Mouse (Mus musculus): ENCODE measurements around the gene Cdh13. TPM values are rescaled to one million over a fixed set of nuclear protein-coding genes. Genes with fewer than 3 reads are reported as not detected.

Cdh13 gene
- polyA plus RNA-seq, 1 experiment from 2014 or later = 120 TPM

GRCm38 (mm10) chr8:118596816-118597215, 313.3 kb downstream of the Cdh13 start:
- Histone ChIP-seq H3K4me2 (no peak overlapping the region), H3K4me1 (peaks cover 1% of the 10 kb centered on the region; the same call in 1 of the 2 replicates), H3K4me3 (replicated peaks) (no peak overlapping the region), H3K9ac (replicated peaks) (no peak overlapping the region), H3K36me3 (no peaks in the 10 kb centered on the region), H3K27ac (replicated peaks) (no peak overlapping the region), H3K9me3 (replicated peaks) (0 out of 2 replicates have a peak, but pooled peaks cover 3% of the 10 kb centered on the region), H3K27me3 (replicated peaks) (no peaks in the 10 kb centered on the region)
- 84% methylated on average over 8 of the region's 8 CpGs for WGBS
- ATAC-seq (ENCODE audit: low FRiP score) = no peak

DNA sequence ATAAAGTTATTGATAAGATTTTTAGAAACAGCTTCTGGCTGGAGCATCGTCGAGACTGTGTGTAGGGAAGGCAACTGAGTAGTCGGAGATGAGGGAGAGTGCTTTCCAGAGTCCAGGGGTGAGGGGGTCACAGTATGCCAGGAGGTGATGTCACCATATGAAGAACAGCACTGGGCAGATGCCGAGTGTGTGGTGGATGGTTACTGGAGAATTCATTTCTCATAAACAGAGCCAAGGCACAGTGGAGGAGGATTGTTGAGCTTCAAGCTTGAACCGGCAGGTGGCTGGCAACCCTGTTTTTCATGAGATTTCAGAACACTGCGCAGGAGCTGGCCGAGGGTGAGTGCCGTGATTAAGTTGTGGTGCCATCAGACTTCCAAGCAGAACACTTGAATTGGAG, 317.8 kb downstream of the Cdh13 start:
- WGBS = 73% methylated on average over 8 of the region's 8 CpGs
- Histone ChIP-seq H3K4me3 (replicated peaks) (no peak overlapping the region), H3K36me3 (no peaks in the 10 kb centered on the region), H3K4me1 (peaks cover 11% of the 10 kb centered on the region; the same call in 1 of the 2 replicates), H3K27me3 (replicated peaks) (no peaks in the 10 kb centered on the region), H3K27ac (replicated peaks) (no peak overlapping the region), H3K9me3 (replicated peaks) (no peaks in the 10 kb centered on the region), H3K9ac (replicated peaks) (no peak overlapping the region), H3K4me2 (no peak overlapping the region)
- no peak for ATAC-seq (ENCODE audit: low FRiP score)

DNA sequence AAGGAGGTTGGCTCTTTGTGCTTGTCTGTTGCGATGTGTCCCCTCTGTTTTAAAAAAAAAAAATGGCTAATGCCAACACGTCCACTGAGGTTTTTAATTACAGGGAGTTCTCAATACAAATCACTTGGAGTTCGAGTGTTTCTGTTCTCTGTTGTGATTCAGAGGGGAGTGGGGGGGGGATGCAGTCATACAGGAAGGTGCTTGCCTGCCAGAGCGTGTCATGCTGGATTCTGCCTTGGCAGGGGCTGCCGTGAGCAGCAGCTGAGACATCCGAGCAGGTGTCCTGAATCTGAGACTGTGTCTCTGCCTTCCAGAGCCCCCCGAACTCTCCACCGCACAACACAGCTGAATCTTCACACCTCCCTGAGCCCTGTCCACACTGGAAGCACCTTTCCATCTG, 318.5 kb downstream of the Cdh13 start:
- H3K4me2 ChIP-seq = no peak overlapping the region
- no peak overlapping the region for H3K27ac ChIP-seq (replicated peaks)
- ATAC-seq (ENCODE audit: low FRiP score) = no peak
- H3K9me3 ChIP-seq (replicated peaks) = no peaks in the 10 kb centered on the region
- no peak overlapping the region for H3K9ac ChIP-seq (replicated peaks)
- peaks cover 11% of the 10 kb centered on the region; the same call in 1 of the 2 replicates for H3K4me1 ChIP-seq
- WGBS = 60% methylated on average over 8 of the region's 8 CpGs
- H3K27me3 ChIP-seq (replicated peaks) = no peaks in the 10 kb centered on the region
- H3K4me3 ChIP-seq (replicated peaks) = no peak overlapping the region
- H3K36me3 ChIP-seq = no peaks in the 10 kb centered on the region

DNA sequence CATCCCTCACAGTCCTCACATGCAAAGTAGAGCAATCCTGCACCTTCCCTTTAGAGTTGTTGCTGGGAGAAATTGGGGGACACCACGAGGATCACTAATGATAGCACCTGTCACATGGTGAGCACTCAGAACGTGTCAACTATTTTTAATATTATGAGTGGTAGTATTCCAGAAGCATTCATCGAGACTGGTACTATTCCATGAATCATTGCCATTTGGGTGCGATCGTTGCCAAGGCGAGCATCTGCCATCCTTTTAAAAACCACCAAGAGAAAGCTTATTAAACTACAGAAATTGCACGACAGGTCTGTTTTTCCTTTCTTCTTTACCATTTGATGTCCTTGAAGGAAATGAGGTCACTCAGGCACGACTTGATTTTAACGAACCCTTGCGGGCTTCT, 328.0 kb downstream of the Cdh13 start:
- Histone ChIP-seq H3K9me3 (replicated peaks) (no peaks in the 10 kb centered on the region), H3K4me3 (replicated peaks) (no peak overlapping the region), H3K9ac (replicated peaks) (no peak overlapping the region), H3K27ac (replicated peaks) (no peak overlapping the region), H3K4me1 (no peaks in the 10 kb centered on the region), H3K27me3 (replicated peaks) (no peaks in the 10 kb centered on the region), H3K36me3 (no peaks in the 10 kb centered on the region), H3K4me2 (no peak overlapping the region)
- 68% methylated on average over 10 of the region's 10 CpGs for WGBS
- no peak for ATAC-seq (ENCODE audit: low FRiP score)

DNA sequence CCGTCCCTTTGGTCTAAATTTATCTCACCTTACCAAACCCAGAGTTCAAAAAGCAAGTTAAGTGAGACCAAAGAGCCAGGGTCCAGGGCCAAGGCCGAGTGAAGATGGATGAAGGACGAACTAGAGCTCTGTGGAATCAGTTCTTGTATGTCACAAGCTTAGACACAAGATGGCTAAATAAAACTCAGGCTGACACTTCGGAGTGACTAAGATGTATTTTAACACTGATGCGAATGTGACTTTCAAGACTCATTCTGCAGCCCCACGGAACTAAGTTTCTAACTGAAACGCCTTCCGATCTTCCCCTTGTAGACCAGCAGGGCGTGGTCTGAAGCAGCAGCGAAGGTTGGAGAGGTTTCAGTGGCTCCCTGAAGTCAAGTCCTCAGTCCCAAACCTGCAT, 334.7 kb downstream of the Cdh13 start:
- 97% methylated on average over 10 of the region's 10 CpGs for WGBS
- no peaks in the 10 kb centered on the region for H3K4me1 ChIP-seq
- H3K27ac ChIP-seq (replicated peaks) = no peak overlapping the region
- H3K4me3 ChIP-seq (replicated peaks) = no peak overlapping the region
- no peaks in the 10 kb centered on the region for H3K27me3 ChIP-seq (replicated peaks)
- no peaks in the 10 kb centered on the region for H3K36me3 ChIP-seq
- no peak for ATAC-seq (ENCODE audit: low FRiP score)
- no peak overlapping the region for H3K9ac ChIP-seq (replicated peaks)
- H3K9me3 ChIP-seq (replicated peaks) = no peaks in the 10 kb centered on the region
- H3K4me2 ChIP-seq = no peak overlapping the region

- H3K27ac ChIP-seq (replicated peaks) = no peak overlapping the region
- WGBS = 95% methylated on average over 5 of the region's 5 CpGs
- no peak overlapping the region for H3K4me2 ChIP-seq
- ATAC-seq (ENCODE audit: low FRiP score) = no peak
- H3K4me1 ChIP-seq = peaks cover 3% of the 10 kb centered on the region; the same call in 1 of the 2 replicates
- no peak overlapping the region for H3K4me3 ChIP-seq (replicated peaks)
- no peak overlapping the region for H3K9ac ChIP-seq (replicated peaks)
- H3K36me3 ChIP-seq = no peaks in the 10 kb centered on the region
- H3K27me3 ChIP-seq (replicated peaks) = no peaks in the 10 kb centered on the region
- no peaks in the 10 kb centered on the region for H3K9me3 ChIP-seq (replicated peaks)
These were observed 342.9 kb downstream of the Cdh13 start for GRCm38 (mm10) chr8:118626425-118626824.

DNA sequence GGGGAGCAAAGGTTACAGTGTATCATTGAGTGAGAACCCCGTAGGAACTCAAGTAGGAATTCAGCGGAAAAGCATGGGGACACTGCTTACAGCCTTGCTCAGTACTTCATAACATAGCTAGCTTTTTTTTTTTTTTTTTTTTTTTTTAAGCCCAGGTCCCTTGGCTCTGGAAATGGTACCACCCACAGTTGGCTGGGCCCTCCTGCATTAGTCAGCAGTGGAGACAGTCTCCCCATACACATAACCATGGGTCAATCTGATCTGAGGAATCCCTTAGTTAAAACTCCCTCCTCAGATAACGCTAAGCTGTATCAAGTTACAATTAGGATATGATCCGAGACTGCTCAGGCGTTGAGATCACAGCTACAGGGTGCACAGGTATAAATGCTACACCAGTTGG, 344.2 kb downstream of the Cdh13 start:
- H3K27ac ChIP-seq (replicated peaks) = no peak overlapping the region
- H3K9me3 ChIP-seq (replicated peaks) = no peaks in the 10 kb centered on the region
- no peak overlapping the region for H3K9ac ChIP-seq (replicated peaks)
- H3K36me3 ChIP-seq = no peaks in the 10 kb centered on the region
- peaks cover 3% of the 10 kb centered on the region; the same call in 1 of the 2 replicates for H3K4me1 ChIP-seq
- H3K27me3 ChIP-seq (replicated peaks) = no peaks in the 10 kb centered on the region
- 90% methylated on average over 5 of the region's 5 CpGs for WGBS
- no peak overlapping the region for H3K4me2 ChIP-seq
- H3K4me3 ChIP-seq (replicated peaks) = no peak overlapping the region
- ATAC-seq (ENCODE audit: low FRiP score) = no peak

- no peak overlapping the region for H3K4me2 ChIP-seq
- H3K36me3 ChIP-seq = no peaks in the 10 kb centered on the region
- H3K27ac ChIP-seq (replicated peaks) = no peak overlapping the region
- 41% methylated on average over 8 of the region's 8 CpGs for WGBS
- no peak overlapping the region for H3K4me3 ChIP-seq (replicated peaks)
- peaks cover 3% of the 10 kb centered on the region; the same call in 1 of the 2 replicates for H3K4me1 ChIP-seq
- no peaks in the 10 kb centered on the region for H3K27me3 ChIP-seq (replicated peaks)
- no peak overlapping the region for H3K9ac ChIP-seq (replicated peaks)
- H3K9me3 ChIP-seq (replicated peaks) = no peaks in the 10 kb centered on the region
- peak; percentile 70 for ATAC-seq (ENCODE audit: low FRiP score)
These were observed 345.2 kb downstream of the Cdh13 start for GRCm38 (mm10) chr8:118628702-118629101.

DNA sequence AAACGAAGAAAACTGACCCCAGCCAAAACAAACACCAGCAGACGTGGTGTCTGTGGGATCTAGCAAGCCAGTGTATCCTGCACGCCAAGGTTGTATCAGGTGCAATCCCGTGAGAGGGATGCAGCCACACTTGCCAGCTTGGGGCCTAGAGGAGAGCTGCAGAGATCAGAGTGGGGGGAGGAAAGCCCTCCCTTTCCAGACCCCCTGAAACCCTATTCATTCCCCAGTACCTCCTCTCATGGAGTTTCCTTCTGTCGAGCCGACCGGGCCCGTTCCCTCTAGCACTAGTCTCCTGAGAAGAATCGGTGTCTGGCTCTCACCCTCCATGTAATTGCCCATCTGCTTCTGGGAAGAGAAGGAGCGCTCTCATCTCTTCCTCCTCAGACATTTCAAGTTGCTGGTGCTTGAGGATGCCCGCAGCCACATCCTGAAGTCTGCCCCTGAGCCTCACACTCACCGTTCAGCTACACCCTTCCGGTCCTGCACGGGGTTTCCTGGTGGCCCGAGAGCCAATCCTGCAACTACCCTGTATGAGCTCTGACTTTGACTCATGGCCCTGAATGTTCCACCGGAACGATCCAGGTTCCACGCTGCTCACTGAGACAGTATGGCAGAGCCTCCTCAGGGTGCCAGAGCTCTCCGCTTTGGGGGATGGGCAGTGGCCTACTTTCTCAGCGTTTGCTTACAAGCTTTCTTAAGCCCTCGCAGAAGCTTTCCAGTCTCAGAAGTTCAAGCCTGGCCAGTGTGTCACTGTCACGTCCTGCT, 351.9 kb downstream of the Cdh13 start:
- Histone ChIP-seq H3K27ac (replicated peaks) (no peak overlapping the region), H3K4me2 (no peak overlapping the region), H3K9me3 (replicated peaks) (no peaks in the 10 kb centered on the region), H3K36me3 (no peaks in the 10 kb centered on the region), H3K4me3 (replicated peaks) (no peak overlapping the region), H3K27me3 (replicated peaks) (no peaks in the 10 kb centered on the region), H3K4me1 (peaks cover 6% of the 10 kb centered on the region; the same call in 1 of the 2 replicates), H3K9ac (replicated peaks) (no peak overlapping the region)
- no peak for ATAC-seq (ENCODE audit: low FRiP score)
- WGBS = 69% methylated on average over 22 of the region's 22 CpGs

DNA sequence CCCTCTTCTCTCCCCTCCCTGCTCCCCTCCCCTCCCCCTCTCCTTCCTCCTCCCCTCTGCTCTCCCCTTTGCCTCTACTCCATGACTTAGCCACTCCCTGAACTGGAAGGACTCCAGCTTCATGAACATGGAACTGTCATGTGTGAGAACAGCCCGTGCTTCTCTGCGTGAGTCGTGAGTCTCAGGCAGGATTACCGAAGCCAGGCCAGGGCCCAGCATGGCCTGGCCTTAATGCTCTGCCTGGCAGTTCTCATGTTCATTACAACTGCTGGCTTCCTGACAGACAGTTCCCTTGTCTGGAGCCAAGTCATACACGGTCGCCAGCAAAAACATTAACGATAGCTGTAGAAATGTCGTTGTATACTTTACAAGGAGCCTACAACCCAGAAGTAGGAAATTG, 356.1 kb downstream of the Cdh13 start:
- H3K36me3 ChIP-seq = no peaks in the 10 kb centered on the region
- no peaks in the 10 kb centered on the region for H3K27me3 ChIP-seq (replicated peaks)
- H3K9me3 ChIP-seq (replicated peaks) = no peaks in the 10 kb centered on the region
- no peak for ATAC-seq (ENCODE audit: low FRiP score)
- WGBS = 79% methylated on average over 8 of the region's 8 CpGs
- no peak overlapping the region for H3K9ac ChIP-seq (replicated peaks)
- H3K27ac ChIP-seq (replicated peaks) = no peak overlapping the region
- no peak overlapping the region for H3K4me2 ChIP-seq
- H3K4me3 ChIP-seq (replicated peaks) = no peak overlapping the region
- H3K4me1 ChIP-seq = peaks cover 6% of the 10 kb centered on the region; the same call in 1 of the 2 replicates

GRCm38 (mm10) chr8:118641799-118642198, 358.3 kb downstream of the Cdh13 start:
- Histone ChIP-seq H3K36me3 (no peaks in the 10 kb centered on the region), H3K27ac (replicated peaks) (no peak overlapping the region), H3K9me3 (replicated peaks) (no peaks in the 10 kb centered on the region), H3K27me3 (replicated peaks) (no peaks in the 10 kb centered on the region), H3K4me3 (replicated peaks) (no peak overlapping the region), H3K4me1 (no peaks in the 10 kb centered on the region), H3K9ac (replicated peaks) (no peak overlapping the region), H3K4me2 (no peak overlapping the region)
- 87% methylated on average over 4 of the region's 4 CpGs for WGBS
- no peak for ATAC-seq (ENCODE audit: low FRiP score)

GRCm38 (mm10) chr8:118648801-118649537, 365.4 kb downstream of the Cdh13 start:
- no peaks in the 10 kb centered on the region for H3K27me3 ChIP-seq (replicated peaks)
- H3K4me3 ChIP-seq (replicated peaks) = no peak overlapping the region
- no peaks in the 10 kb centered on the region for H3K36me3 ChIP-seq
- 61% methylated on average over 6 of the region's 6 CpGs for WGBS
- no peak overlapping the region for H3K9ac ChIP-seq (replicated peaks)
- H3K9me3 ChIP-seq (replicated peaks) = no peaks in the 10 kb centered on the region
- ATAC-seq (ENCODE audit: low FRiP score) = no peak
- H3K27ac ChIP-seq (replicated peaks) = no peak overlapping the region
- H3K4me1 ChIP-seq = peaks cover 17% of the 10 kb centered on the region; the same call in 1 of the 2 replicates
- H3K4me2 ChIP-seq = no peak overlapping the region

Data from neural tube, embryonic 15.5 days (tissue).